Mouse (Mus musculus): Measurements from ENCODE around the gene Cyb5r4. TPM values are rescaled to one million over a fixed set of nuclear protein-coding genes. Genes with fewer than 3 reads are reported as not detected.

Gene Cyb5r4
- polyA plus RNA-seq, 1 experiment = 9.0 TPM

DNA sequence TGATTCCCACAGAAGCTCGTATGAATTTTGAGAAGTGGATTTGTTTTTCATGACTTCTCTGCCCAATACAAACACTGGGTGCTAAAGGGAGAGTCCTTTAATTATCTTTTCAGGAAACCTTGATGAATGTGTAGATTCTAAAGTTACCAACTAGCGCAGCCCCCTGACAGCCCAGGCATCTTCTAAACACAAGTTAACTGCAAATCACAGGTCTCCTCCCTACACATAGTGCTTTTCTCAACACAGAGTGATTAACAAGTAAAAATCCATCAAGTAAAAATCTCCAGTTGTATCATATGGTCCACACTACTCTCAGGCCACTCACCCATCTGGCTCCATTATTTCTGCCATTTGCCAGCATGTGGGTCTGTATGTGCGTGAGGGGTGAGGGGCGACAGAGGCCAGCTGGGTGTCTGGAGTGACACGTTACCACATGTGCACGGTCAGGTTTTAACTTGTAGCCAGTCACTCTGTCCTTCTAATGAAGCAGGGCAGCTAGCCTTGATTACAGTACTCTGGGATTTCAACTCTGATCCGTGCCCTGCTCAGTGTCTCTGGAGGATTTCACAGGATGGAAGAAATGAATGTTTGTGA, 35.0 kb upstream of the Cyb5r4 start:
- Histone ChIP-seq H3K4me3 (replicated peaks; ENCODE audit: extremely low read depth, low read depth, low read length) (no peak overlapping the region), H3K4me1 (ENCODE audit: control insufficient read depth, insufficient read depth, low read length) (no peaks in the 10 kb centered on the region)
- TF ChIP-seq CTCF (IDR thresholded peaks at IDR 0.05; ENCODE audit: insufficient read depth, low read length) (no peak), POLR2A (IDR thresholded peaks at IDR 0.05; ENCODE audit: borderline replicate concordance, extremely low read depth, low read depth, low read length) (no peak)
- DNase-seq = no peak
- 42% methylated on average over 7 of the region's 7 CpGs for WGBS

DNA sequence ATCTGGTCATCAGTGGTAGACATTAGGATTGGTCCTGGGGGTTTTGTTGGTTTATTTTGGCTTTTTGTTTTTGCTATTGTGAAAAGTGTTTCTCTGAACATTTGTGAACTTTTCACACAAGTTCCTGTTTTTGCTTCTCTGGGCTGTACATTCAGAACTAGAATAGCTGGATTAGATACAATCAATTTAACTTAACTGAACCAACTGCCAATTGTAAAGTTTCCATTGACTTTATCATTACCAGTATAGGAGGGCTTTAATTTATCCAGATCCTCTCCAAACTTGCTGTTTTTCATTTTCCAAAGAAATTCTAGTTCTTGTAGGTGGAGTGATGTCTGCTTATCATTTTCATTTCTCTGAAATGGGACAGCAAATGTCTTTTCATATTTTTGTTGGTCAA, 32.0 kb upstream of the Cyb5r4 start:
- Histone ChIP-seq H3K4me3 (replicated peaks; ENCODE audit: extremely low read depth, low read depth, low read length) (no peak overlapping the region), H3K4me1 (ENCODE audit: control insufficient read depth, insufficient read depth, low read length) (no peaks in the 10 kb centered on the region)
- TF ChIP-seq POLR2A (IDR thresholded peaks at IDR 0.05; ENCODE audit: borderline replicate concordance, extremely low read depth, low read depth, low read length) (no peak), CTCF (IDR thresholded peaks at IDR 0.05; ENCODE audit: insufficient read depth, low read length) (no peak)
- no peak for DNase-seq

DNA sequence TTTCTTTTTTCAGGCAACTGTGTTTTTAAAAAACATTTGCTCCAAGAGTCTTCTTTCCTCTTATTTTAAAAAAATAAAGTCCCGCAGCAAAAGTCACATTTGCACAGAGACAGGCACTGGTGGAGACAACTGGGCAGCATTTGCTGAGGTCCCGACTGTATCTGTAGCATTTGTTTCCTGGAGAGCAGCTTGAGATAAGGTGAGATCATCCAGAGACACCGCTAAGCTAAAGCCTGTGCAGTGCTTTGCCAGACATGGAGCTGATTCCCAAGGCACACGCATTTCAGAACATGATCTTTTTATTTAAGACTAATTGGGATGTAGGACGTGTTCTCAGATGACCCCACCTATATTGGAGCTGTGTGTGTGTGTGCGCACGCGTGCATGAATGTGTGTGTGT, 30.1 kb upstream of the Cyb5r4 start:
- DNase-seq = no peak
- 69% methylated on average over 8 of the region's 8 CpGs for WGBS
- no peak overlapping the region for H3K4me3 ChIP-seq (replicated peaks; ENCODE audit: extremely low read depth, low read depth, low read length)
- TF ChIP-seq POLR2A (IDR thresholded peaks at IDR 0.05; ENCODE audit: borderline replicate concordance, extremely low read depth, low read depth, low read length) = no peak
- TF ChIP-seq CTCF (IDR thresholded peaks at IDR 0.05; ENCODE audit: insufficient read depth, low read length) = no peak
- no peaks in the 10 kb centered on the region for H3K4me1 ChIP-seq (ENCODE audit: control insufficient read depth, insufficient read depth, low read length)

GRCm38 (mm10) chr9:86997046-86997691, 24.6 kb upstream of the Cyb5r4 start:
- 62% methylated on average over 3 of the region's 3 CpGs for WGBS
- DNase-seq = no peak
- Histone ChIP-seq H3K4me3 (replicated peaks; ENCODE audit: extremely low read depth, low read depth, low read length) (no peak overlapping the region), H3K4me1 (ENCODE audit: control insufficient read depth, insufficient read depth, low read length) (no peaks in the 10 kb centered on the region)
- TF ChIP-seq POLR2A (IDR thresholded peaks at IDR 0.05; ENCODE audit: borderline replicate concordance, extremely low read depth, low read depth, low read length) (no peak), CTCF (IDR thresholded peaks at IDR 0.05; ENCODE audit: insufficient read depth, low read length) (no peak)

DNA sequence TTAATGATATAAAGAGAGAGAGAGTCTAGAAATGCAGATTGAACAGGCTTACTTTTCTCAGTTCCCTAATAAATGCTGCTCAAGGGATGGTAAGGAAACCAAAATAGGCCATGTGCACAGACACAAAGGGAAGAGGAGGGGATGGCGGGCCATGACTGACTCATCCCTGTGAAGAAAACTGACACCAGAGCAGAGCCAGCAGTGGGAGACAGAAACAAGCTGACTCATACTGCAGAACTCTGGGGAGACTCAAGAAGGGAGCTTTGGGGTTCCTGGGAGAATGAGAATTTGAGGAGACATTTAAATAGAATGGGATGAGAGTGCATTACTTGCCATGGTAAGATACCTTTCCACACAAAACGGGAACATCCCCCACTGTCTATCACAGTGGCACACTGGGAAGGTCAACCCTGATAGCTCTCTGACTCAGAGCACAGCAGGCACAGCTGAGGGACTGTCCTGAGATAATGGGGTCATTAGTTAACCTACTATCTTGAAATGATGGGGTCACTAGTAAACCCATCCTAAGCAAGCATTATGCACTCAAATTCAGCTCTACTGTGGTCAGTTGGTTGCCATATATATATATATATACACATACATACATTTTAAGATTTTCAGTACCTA, 21.7 kb upstream of the Cyb5r4 start:
- no peak for DNase-seq

GRCm38 (mm10) chr9:87004701-87005434, 16.9 kb upstream of the Cyb5r4 start:
- no peak for DNase-seq
- TF ChIP-seq CTCF (IDR thresholded peaks at IDR 0.05; ENCODE audit: insufficient read depth, low read length) = no peak
- TF ChIP-seq POLR2A (IDR thresholded peaks at IDR 0.05; ENCODE audit: borderline replicate concordance, extremely low read depth, low read depth, low read length) = no peak
- 61% methylated on average over 6 of the region's 6 CpGs for WGBS
- Histone ChIP-seq H3K4me3 (replicated peaks; ENCODE audit: extremely low read depth, low read depth, low read length) (no peak overlapping the region), H3K4me1 (ENCODE audit: control insufficient read depth, insufficient read depth, low read length) (no peaks in the 10 kb centered on the region)

More for the DNA sequence above, 21.7 kb upstream of the Cyb5r4 start:
- Histone ChIP-seq H3K4me1 (ENCODE audit: control insufficient read depth, insufficient read depth, low read length) (no peaks in the 10 kb centered on the region), H3K4me3 (replicated peaks; ENCODE audit: extremely low read depth, low read depth, low read length) (no peak overlapping the region)
- TF ChIP-seq CTCF (IDR thresholded peaks at IDR 0.05; ENCODE audit: insufficient read depth, low read length) (no peak), POLR2A (IDR thresholded peaks at IDR 0.05; ENCODE audit: borderline replicate concordance, extremely low read depth, low read depth, low read length) (no peak)
- 55% methylated on average over 2 of the region's 2 CpGs for WGBS

DNA sequence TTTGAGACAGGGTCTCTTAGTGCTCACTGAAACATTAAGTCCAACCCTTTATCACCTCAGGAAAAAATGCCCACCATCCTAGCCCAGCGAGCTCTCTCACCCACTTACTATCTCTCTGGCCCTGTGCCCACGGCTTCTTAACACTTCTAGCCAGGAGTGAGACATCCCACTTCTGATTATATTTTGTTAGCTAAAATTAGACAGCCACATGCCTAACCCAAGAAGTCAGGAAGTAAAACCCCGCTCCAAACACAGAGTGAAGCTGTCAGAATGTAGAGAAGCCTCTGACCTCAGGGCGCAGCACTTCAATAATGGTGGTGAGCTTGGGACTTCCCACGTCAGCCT, 16.4 kb upstream of the Cyb5r4 start:
- Histone ChIP-seq H3K4me3 (replicated peaks; ENCODE audit: extremely low read depth, low read depth, low read length) (no peak overlapping the region), H3K4me1 (ENCODE audit: control insufficient read depth, insufficient read depth, low read length) (no peaks in the 10 kb centered on the region)
- DNase-seq = no peak
- no peak for TF ChIP-seq CTCF (IDR thresholded peaks at IDR 0.05; ENCODE audit: insufficient read depth, low read length)
- no peak for TF ChIP-seq POLR2A (IDR thresholded peaks at IDR 0.05; ENCODE audit: borderline replicate concordance, extremely low read depth, low read depth, low read length)
- 23% methylated on average over 5 of the region's 5 CpGs for WGBS

DNA sequence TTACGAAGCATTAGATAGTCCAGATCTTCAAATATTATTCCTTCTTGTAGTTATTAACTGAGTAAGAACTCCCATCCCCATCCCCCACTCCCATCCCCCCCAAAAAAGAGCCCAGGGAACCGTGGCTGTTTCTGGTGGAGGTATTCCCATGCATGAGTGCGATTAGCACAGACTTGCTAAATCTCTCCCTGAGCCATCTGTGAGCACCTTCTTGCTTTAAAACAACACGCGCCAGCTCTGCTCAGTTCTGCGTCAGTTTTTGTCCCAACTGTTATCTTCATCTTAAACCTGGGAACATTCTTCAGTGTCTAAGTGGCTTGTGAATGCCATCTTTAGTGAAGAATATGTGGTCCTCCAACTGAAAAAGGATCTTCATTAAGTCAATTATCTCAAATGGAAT, 13.3 kb upstream of the Cyb5r4 start:
- no peak overlapping the region for H3K4me3 ChIP-seq (replicated peaks; ENCODE audit: extremely low read depth, low read depth, low read length)
- DNase-seq = no peak
- 53% methylated on average over 6 of the region's 6 CpGs for WGBS
- no peak for TF ChIP-seq POLR2A (IDR thresholded peaks at IDR 0.05; ENCODE audit: borderline replicate concordance, extremely low read depth, low read depth, low read length)
- TF ChIP-seq CTCF (IDR thresholded peaks at IDR 0.05; ENCODE audit: insufficient read depth, low read length) = no peak
- no peaks in the 10 kb centered on the region for H3K4me1 ChIP-seq (ENCODE audit: control insufficient read depth, insufficient read depth, low read length)

GRCm38 (mm10) chr9:87008919-87009318, 12.9 kb upstream of the Cyb5r4 start:
- TF ChIP-seq POLR2A (IDR thresholded peaks at IDR 0.05; ENCODE audit: borderline replicate concordance, extremely low read depth, low read depth, low read length) (no peak), CTCF (IDR thresholded peaks at IDR 0.05; ENCODE audit: insufficient read depth, low read length) (no peak)
- WGBS = 95% methylated on average over 1 of the region's 1 CpGs

More at GRCm38 (mm10) chr9:87008919-87009318, 12.9 kb upstream of the Cyb5r4 start:
- Histone ChIP-seq H3K4me1 (ENCODE audit: control insufficient read depth, insufficient read depth, low read length) (no peaks in the 10 kb centered on the region), H3K4me3 (replicated peaks; ENCODE audit: extremely low read depth, low read depth, low read length) (no peak overlapping the region)
- no peak for DNase-seq
